Mouse (Mus musculus) cerebellum, adult 11 months (tissue): ENCODE measurements at regions not wholly inside any gene's neighbourhood (a gene's known extent, or its start where the extent isn't known, plus 50 kb on each side); places are given as distances from the start of the nearest gene placed in this dataset.

Experiments
- DNase-seq: peaks from one replicate; pipeline ENCODE4 v3.0.0; 2022

GRCm38 (mm10) chr8:87270525-87271187 is 201.8 kb downstream of the Cbln1 start:
- no peak for DNase-seq

GRCm38 (mm10) chr8:87268159-87268558 is 204.2 kb downstream of the Cbln1 start:
- no peak for DNase-seq

GRCm38 (mm10) chr8:87264999-87265398 is 207.4 kb downstream of the Cbln1 start:
- DNase-seq, result no peak

- DNase-seq, result peak; percentile 30
Observed at GRCm38 (mm10) chr8:87260305-87260704, 212.1 kb downstream of the Cbln1 start.

- no peak for DNase-seq
Observed at GRCm38 (mm10) chr8:87242681-87243080, 229.7 kb downstream of the Cbln1 start.

- no peak for DNase-seq
Observed at GRCm38 (mm10) chr8:87237181-87237580, 235.2 kb downstream of the Cbln1 start.

GRCm38 (mm10) chr8:87236438-87236837 is 236.0 kb downstream of the Cbln1 start:
- no peak for DNase-seq

- DNase-seq, result peak; percentile 65
Observed at GRCm38 (mm10) chr8:87235341-87236075, 236.9 kb downstream of the Cbln1 start.

GRCm38 (mm10) chr8:87234336-87234735 is 238.1 kb downstream of the Cbln1 start:
- DNase-seq, result peak; percentile 85

- peak; percentile 95 for DNase-seq
Observed at GRCm38 (mm10) chr8:87233805-87234331, 238.5 kb downstream of the Cbln1 start.

GRCm38 (mm10) chr8:87231762-87232161 is 240.6 kb downstream of the Cbln1 start:
- no peak for DNase-seq

GRCm38 (mm10) chr8:87230096-87230495 is 242.3 kb downstream of the Cbln1 start:
- DNase-seq, result no peak

GRCm38 (mm10) chr8:87229182-87229581 is 243.2 kb downstream of the Cbln1 start:
- peak; percentile 66 for DNase-seq

GRCm38 (mm10) chr8:87228777-87229176 is 243.6 kb downstream of the Cbln1 start:
- DNase-seq, result peak; percentile 99

GRCm38 (mm10) chr8:87225504-87226425 is 246.6 kb downstream of the Cbln1 start:
- DNase-seq, result no peak

GRCm38 (mm10) chr8:87220581-87220980 is 251.8 kb downstream of the Cbln1 start:
- DNase-seq, result no peak

- DNase-seq, result peak; percentile 80
Observed at GRCm38 (mm10) chr8:87218956-87219482, 253.4 kb downstream of the Cbln1 start.

- no peak for DNase-seq
Observed at GRCm38 (mm10) chr8:87214962-87215361, 257.4 kb downstream of the Cbln1 start.

GRCm38 (mm10) chr8:87210546-87210945 is 261.9 kb downstream of the Cbln1 start:
- DNase-seq, result no peak

GRCm38 (mm10) chr8:87209295-87209694 is 263.1 kb downstream of the Cbln1 start:
- peak; percentile 59 for DNase-seq

- DNase-seq, result no peak
Observed at GRCm38 (mm10) chr8:87208036-87208435, 264.4 kb downstream of the Cbln1 start.

- DNase-seq, result no peak
Observed at GRCm38 (mm10) chr8:87202639-87203160, 269.7 kb downstream of the Cbln1 start.
